Mouse (Mus musculus) erythroblast, embryonic 14.5 days (primary cell): ENCODE measurements around the gene Ubr3.

Experiments used
- GATA1 ChIP-seq: IDR thresholded peaks from 2 replicates; pipeline ENCODE4 v1.6.1; 2012; ENCODE audit warnings: low read length, inconsistent platforms, mixed read lengths
- TAL1 ChIP-seq: IDR thresholded peaks from 3 replicates; pipeline ENCODE4 v1.6.1; 2012; ENCODE audit warnings: low read length, inconsistent platforms, mixed read lengths

GRCm38 (mm10) chr2:70006492-70006891 lies 109.4 kb downstream of the Ubr3 start:
- TF ChIP-seq GATA1 (no peak), TAL1 (no peak)
